Mouse (Mus musculus) cortical plate, adult 2 months (tissue): ENCODE data around the gene Gramd1a.

ENCODE experiments used
- CTCF ChIP-seq: fragments of 200-500 bp; IDR thresholded peaks from 2 replicates; pipeline ENCODE4 v1.5.1; 2011; ENCODE audit warnings: mild to moderate bottlenecking, control low read depth, low read length; ENCODE audit not compliant: insufficient read depth; ENCODE audit errors: extremely low read depth
- POLR2A ChIP-seq: fragments of 200-500 bp; IDR thresholded peaks from 2 replicates; pipeline ENCODE4 v1.6.1; 2011; ENCODE audit warnings: mild to moderate bottlenecking, low read length, control low read depth; ENCODE audit not compliant: insufficient read depth; ENCODE audit errors: extremely low read depth

- TF ChIP-seq CTCF (no peak), POLR2A (no peak)
Measured at GRCm38 (mm10) chr7:31113800-31114199, 41.9 kb downstream of the Gramd1a start.
